Mouse (Mus musculus): ENCODE data around the gene Cic.
"Not testable (repeated sequence)": the region's sequence is repeated elsewhere in the genome, so short reads cannot be mapped to it uniquely, and the experiment has no call there.

The Cic gene

GRCm38 (mm10) chr7:25243361-25243760, 24.1 kb upstream of the Cic start:
- DNase-seq (ENCODE audit: low spot score in 2 of 2): no peak

- DNase-seq (ENCODE audit: low spot score in 2 of 2): no peak
Measured at GRCm38 (mm10) chr7:25244562-25245369, 22.7 kb upstream of the Cic start.

- no peak for DNase-seq (ENCODE audit: low spot score in 2 of 2)
Measured at GRCm38 (mm10) chr7:25246079-25246758, 21.3 kb upstream of the Cic start.

- DNase-seq (ENCODE audit: low spot score in 2 of 2): no peak
Measured at GRCm38 (mm10) chr7:25246759-25247137, 20.8 kb upstream of the Cic start.

GRCm38 (mm10) chr7:25247498-25247897, 20.0 kb upstream of the Cic start:
- DNase-seq (ENCODE audit: low spot score in 2 of 2): no peak

- DNase-seq (ENCODE audit: low spot score in 2 of 2): no peak
Measured at GRCm38 (mm10) chr7:25248018-25248647, 19.4 kb upstream of the Cic start.

GRCm38 (mm10) chr7:25248846-25249313, 18.6 kb upstream of the Cic start:
- peak in 1 of 2 experiments; percentile 54 for DNase-seq (ENCODE audit: low spot score in 2 of 2)

GRCm38 (mm10) chr7:25249314-25250140, 18.0 kb upstream of the Cic start:
- peak; percentile 69 to 80 for DNase-seq (ENCODE audit: low spot score in 2 of 2)

- peak; percentile 95 to 96 for DNase-seq (ENCODE audit: low spot score in 2 of 2)
Measured at GRCm38 (mm10) chr7:25250141-25250972, 17.1 kb upstream of the Cic start, which contains the start of gene Erf. Erf (minus strand) TSS chr7:25250761.

GRCm38 (mm10) chr7:25251071-25251791, 16.3 kb upstream of the Cic start:
- peak in 1 of 2 experiments; percentile 55 for DNase-seq (ENCODE audit: low spot score in 2 of 2)

- DNase-seq (ENCODE audit: low spot score in 2 of 2): no peak
Measured at GRCm38 (mm10) chr7:25251822-25252221, 15.7 kb upstream of the Cic start.

- DNase-seq (ENCODE audit: low spot score in 2 of 2): no peak
Measured at GRCm38 (mm10) chr7:25261896-25262295, 5.6 kb upstream of the Cic start.

- DNase-seq (ENCODE audit: low spot score in 2 of 2): no peak
Measured at GRCm38 (mm10) chr7:25263968-25264870, 3.3 kb upstream of the Cic start.

GRCm38 (mm10) chr7:25265743-25266142, 1.8 kb upstream of the Cic start:
- DNase-seq (ENCODE audit: low spot score in 2 of 2): not testable (repeated sequence)

- DNase-seq (ENCODE audit: low spot score in 2 of 2): no peak
Measured at GRCm38 (mm10) chr7:25266180-25266962, 1.1 kb upstream of the Cic start.

GRCm38 (mm10) chr7:25267751-25268463, 403 bp downstream of the Cic start:
- DNase-seq (ENCODE audit: low spot score in 2 of 2): peak; percentile 97 to 99

GRCm38 (mm10) chr7:25268588-25268987, 1.1 kb downstream of the Cic start:
- DNase-seq (ENCODE audit: low spot score in 2 of 2): no peak
